Mouse (Mus musculus) G1E (cell line): ENCODE measurements around the gene Exoc6.

ENCODE experiments used
- CTCF ChIP-seq: IDR thresholded peaks from 2 replicates; pipeline ENCODE4 v1.5.1; 2012; ENCODE audit warnings: low read depth, low read length, inconsistent platforms, mixed read lengths
- GATA1 ChIP-seq: IDR thresholded peaks from 2 replicates; pipeline ENCODE4 v1.6.1; 2012; ENCODE audit warnings: borderline replicate concordance, low read length, inconsistent platforms, mixed read lengths
- GATA2 ChIP-seq: IDR thresholded peaks from 2 replicates; pipeline ENCODE4 v1.6.1; 2012; ENCODE audit warnings: low read depth, low read length, inconsistent platforms, borderline replicate concordance
- POLR2AphosphoS5 ChIP-seq: IDR thresholded peaks from 2 replicates; pipeline ENCODE4 v1.6.1; 2012; ENCODE audit warnings: low read depth, low read length, inconsistent platforms; ENCODE audit not compliant: insufficient replicate concordance

DNA sequence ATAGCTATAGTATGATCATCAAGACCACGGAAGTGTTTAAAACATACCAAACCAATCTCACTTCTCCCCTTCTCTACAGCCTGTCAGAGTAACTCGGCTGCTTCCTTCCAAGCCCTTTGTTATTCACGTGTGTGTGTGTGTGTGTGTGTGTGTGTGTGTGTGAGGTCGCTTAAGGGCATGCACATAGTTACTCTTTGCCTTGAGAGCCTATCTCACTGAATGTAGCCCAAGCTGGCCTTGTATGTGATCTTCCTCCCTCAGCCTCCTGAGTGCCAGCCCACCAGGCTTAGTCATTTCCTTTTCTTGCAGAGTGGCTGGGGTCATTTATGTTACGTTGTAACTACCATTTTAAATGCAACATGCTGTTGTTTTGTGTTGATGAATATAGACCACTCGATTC lies 115.0 kb downstream of the Exoc6 start:
- TF ChIP-seq CTCF = no peak
- TF ChIP-seq GATA2 = no peak
- TF ChIP-seq GATA1 = no peak
- no peak for TF ChIP-seq POLR2AphosphoS5
